Mouse (Mus musculus) liver, adult 2 months (tissue): Measurements from ENCODE around the gene Gm26602. TPM values are rescaled to one million over a fixed set of nuclear protein-coding genes. Genes with fewer than 3 reads are reported as not detected.

Experiments
- DNase-seq: peaks from one replicate; pipeline ENCODE4 v3.0.0-alpha.2; 2011; ENCODE audit warnings: low read depth, low spot score; ENCODE audit errors: extremely low read depth
- H3K27ac ChIP-seq: fragments of 200-500 bp; replicated peaks from 2 replicates; pipeline ENCODE4 v1.5.1; 2012; ENCODE audit warnings: low read depth, mild to moderate bottlenecking, control low read depth, inconsistent platforms, low read length; ENCODE audit not compliant: insufficient read depth
- H3K27me3 ChIP-seq: fragments of 200-500 bp; 2 replicates; pipeline ENCODE4 v1.6.1; 2012; ENCODE audit warnings: mild to moderate bottlenecking, moderate library complexity, low read length, inconsistent platforms; ENCODE audit not compliant: control insufficient read depth, insufficient read depth
- H3K36me3 ChIP-seq: fragments of 200-500 bp; 2 replicates; pipeline ENCODE4 v1.6.1; 2012; ENCODE audit warnings: low read length, inconsistent platforms; ENCODE audit not compliant: control insufficient read depth, insufficient read depth
- H3K4me1 ChIP-seq: fragments of 200-500 bp; 2 replicates; pipeline ENCODE4 v1.6.1; 2011; ENCODE audit warnings: low read length; ENCODE audit not compliant: control insufficient read depth, insufficient read depth
- H3K4me3 ChIP-seq: fragments of 200-500 bp; 2 replicates; pipeline ENCODE4 v1.5.1; 2011; ENCODE audit warnings: low read depth, mild to moderate bottlenecking, control low read depth, low read length, moderate library complexity; ENCODE audit not compliant: insufficient read depth
- H3K79me2 ChIP-seq: fragments of 200-500 bp; 2 replicates; pipeline ENCODE4 v1.6.1; 2012; ENCODE audit warnings: inconsistent platforms, mild to moderate bottlenecking, low read length, moderate library complexity; ENCODE audit not compliant: control insufficient read depth, insufficient read depth
- H3K9ac ChIP-seq: fragments of 200-500 bp; 2 replicates; pipeline ENCODE4 v1.6.1; 2012; ENCODE audit warnings: low read depth, mild to moderate bottlenecking, control low read depth, inconsistent platforms, low read length
- CTCF ChIP-seq: fragments of 200-500 bp; IDR thresholded peaks from 2 replicates; pipeline ENCODE4 v1.5.1; 2011; ENCODE audit warnings: low read depth, low read length, control low read depth
- POLR2A ChIP-seq: fragments of 200-500 bp; IDR thresholded peaks from 2 replicates; pipeline ENCODE4 v1.6.1; 2011; ENCODE audit warnings: low read length, control low read depth; ENCODE audit not compliant: insufficient read depth; ENCODE audit errors: extremely low read depth
- WGBS: fragments of 180-500 bp; shearing (Covaris S2); methylation state at CpG from one replicate; pipeline ENCODE4 v1.1.7; 2018; 5-methylcytosine and 5-hydroxymethylcytosine counted together
- polyA plus RNA-seq: library from polyadenylated mRNA; depleted of rRNA; stranded (reverse); fragments of >200 nt; gene quantifications from 2 replicates; pipeline ENCODE4 v1.2.3, GENCODE M21; 2012
- total RNA-seq: library from RNA; depleted of rRNA; stranded (reverse); fragments of >200 nt; gene quantifications from 2 replicates; pipeline ENCODE4 v1.2.3, GENCODE M21; 2014

Gene Gm26602
- total and polyA plus RNA-seq, 2 experiments = not detected

GRCm38 (mm10) chr10:79909092-79909922 is 1.3 kb upstream of the Gm26602 start:
- 27% methylated on average over 14 of the region's 14 CpGs for WGBS
- no peaks in the 10 kb centered on the region for H3K27me3 ChIP-seq
- no peak overlapping the region; the same call in 1 of the 2 replicates for H3K4me3 ChIP-seq
- TF ChIP-seq POLR2A (no peak), CTCF (no peak)
- H3K9ac ChIP-seq = no peak overlapping the region
- H3K27ac ChIP-seq = 0 out of 2 replicates have a peak overlapping the region, but pooled peaks have one; percentile 3
- no peaks in the 10 kb centered on the region for H3K36me3 ChIP-seq
- peak; percentile 77 for DNase-seq
- no peaks in the 10 kb centered on the region for H3K79me2 ChIP-seq
- H3K4me1 ChIP-seq = no peaks in the 10 kb centered on the region

- no peak for DNase-seq
- H3K36me3 ChIP-seq = no peaks in the 10 kb centered on the region
- no peaks in the 10 kb centered on the region for H3K27me3 ChIP-seq
- H3K9ac ChIP-seq = no peak overlapping the region
- H3K27ac ChIP-seq = no peak overlapping the region
- H3K79me2 ChIP-seq = peaks cover 7% of the 10 kb centered on the region; the same call in 1 of the 2 replicates
- WGBS = 85% methylated on average over 20 of the region's 20 CpGs
- no peak overlapping the region for H3K4me3 ChIP-seq
- H3K4me1 ChIP-seq = peaks cover 4% of the 10 kb centered on the region
- TF ChIP-seq CTCF (no peak), POLR2A (no peak)
Observed at GRCm38 (mm10) chr10:79912412-79912811, 1.8 kb downstream of the Gm26602 start.

- Histone ChIP-seq H3K4me3 (no peak overlapping the region), H3K36me3 (no peaks in the 10 kb centered on the region), H3K27me3 (no peaks in the 10 kb centered on the region), H3K27ac (no peak overlapping the region), H3K79me2 (peaks cover 7% of the 10 kb centered on the region; the same call in 1 of the 2 replicates), H3K9ac (no peak overlapping the region), H3K4me1 (peaks cover 4% of the 10 kb centered on the region)
- TF ChIP-seq CTCF (no peak), POLR2A (no peak)
- 82% methylated on average over 11 of the region's 11 CpGs for WGBS
- no peak for DNase-seq
Observed at GRCm38 (mm10) chr10:79914131-79914947, 3.7 kb downstream of the Gm26602 start.

- no peaks in the 10 kb centered on the region for H3K36me3 ChIP-seq
- peaks cover 4% of the 10 kb centered on the region for H3K4me1 ChIP-seq
- TF ChIP-seq POLR2A = no peak
- TF ChIP-seq CTCF = no peak
- H3K27me3 ChIP-seq = peaks cover under 1% of the 10 kb centered on the region; the same call in 1 of the 2 replicates
- peaks cover 7% of the 10 kb centered on the region; the same call in 1 of the 2 replicates for H3K79me2 ChIP-seq
- H3K27ac ChIP-seq = no peak overlapping the region
- H3K4me3 ChIP-seq = no peak overlapping the region
- peak; percentile 40 for DNase-seq
- WGBS = 53% methylated on average over 7 of the region's 7 CpGs
- no peak overlapping the region for H3K9ac ChIP-seq
Observed at GRCm38 (mm10) chr10:79914948-79915596, 4.4 kb downstream of the Gm26602 start.

- no peak for TF ChIP-seq POLR2A
- no peak for TF ChIP-seq CTCF
- Histone ChIP-seq H3K27ac (no peak overlapping the region), H3K4me1 (peaks cover 4% of the 10 kb centered on the region), H3K79me2 (peaks cover 7% of the 10 kb centered on the region; the same call in 1 of the 2 replicates), H3K36me3 (no peaks in the 10 kb centered on the region), H3K27me3 (peaks cover 10% of the 10 kb centered on the region), H3K4me3 (peak overlapping the region; percentile 73), H3K9ac (peak overlapping the region; percentile 87)
- DNase-seq = no peak
- WGBS = 12% methylated on average over 8 of the region's 8 CpGs
Observed at GRCm38 (mm10) chr10:79916081-79916480, 5.4 kb downstream of the Gm26602 start.
